Mouse (Mus musculus) hindbrain, postnatal 0 days (tissue): ENCODE measurements around the gene Arhgef5. TPM values are rescaled to one million over a fixed set of nuclear protein-coding genes. Genes with fewer than 3 reads are reported as not detected.

Source experiments
- ATAC-seq: fragments of 200-750 bp; cut with Nextera tagmentation; 2 replicates; pipeline ENCODE4 v1.8.0; 2017; ENCODE audit warnings: mild to moderate bottlenecking, moderate TSS enrichment, moderate library complexity
- DNase-seq: peaks from one replicate; pipeline ENCODE4 v3.0.0-alpha.2; 2015; ENCODE audit warnings: low spot score
- H3K27ac ChIP-seq: fragments of 300-500 bp; sonication (generic); 2 replicates; pipeline ENCODE4 v1.5.1; 2014; ENCODE audit warnings: mild to moderate bottlenecking
- H3K27me3 ChIP-seq: fragments of 300-500 bp; sonication (generic); 2 replicates; pipeline ENCODE4 v1.6.1; 2014; ENCODE audit warnings: low read length, mixed read lengths; ENCODE audit not compliant: insufficient read depth
- H3K36me3 ChIP-seq: fragments of 300-500 bp; sonication (generic); 2 replicates; pipeline ENCODE4 v1.6.1; 2014; ENCODE audit warnings: low read length, mixed read lengths; ENCODE audit not compliant: insufficient read depth
- H3K4me1 ChIP-seq: fragments of 300-500 bp; sonication (generic); 2 replicates; pipeline ENCODE4 v1.6.1; 2014; ENCODE audit warnings: antibody characterized with exemption, low read length, mixed read lengths; ENCODE audit not compliant: insufficient read depth
- H3K4me2 ChIP-seq: fragments of 300-500 bp; sonication (generic); 2 replicates; pipeline ENCODE4 v1.6.1; 2014; ENCODE audit warnings: low read depth, mild to moderate bottlenecking, low read length, moderate library complexity, mixed read lengths
- H3K4me3 ChIP-seq: fragments of 300-500 bp; sonication (generic); 2 replicates; pipeline ENCODE4 v1.5.1; 2014; ENCODE audit warnings: low read length
- H3K9ac ChIP-seq: fragments of 300-500 bp; sonication (generic); replicated peaks from 2 replicates; pipeline ENCODE4 v1.6.1; 2014; ENCODE audit warnings: mild to moderate bottlenecking, low read length, moderate library complexity, mixed read lengths
- H3K9me3 ChIP-seq: fragments of 300-500 bp; sonication (generic); 2 replicates; pipeline ENCODE4 v1.6.1; 2016; ENCODE audit warnings: low read length, mixed read lengths
- CTCF ChIP-seq: IDR thresholded peaks from 2 replicates; pipeline ENCODE4 v1.5.1; 2016; ENCODE audit warnings: antibody characterized with exemption, control low read depth, low read depth
- WGBS: fragments of 180-500 bp; shearing (Covaris S2); extraction: QIAGEN DNeasy Blood & Tissue Kit; methylation state at CpG from one replicate; pipeline ENCODE4 v1.1.7; 2014; 5-methylcytosine and 5-hydroxymethylcytosine counted together
- polyA plus RNA-seq: library from polyadenylated mRNA; unstranded; fragments of >200 nt; fragmentation: Nextera tagmentation; extraction: Ambion mirVana; gene quantifications from 2 replicates; pipeline ENCODE4 v1.2.1, GENCODE M21; 2015
- total RNA-seq: library from RNA; depleted of rRNA; stranded (reverse); fragments of >200 nt; gene quantifications from 2 replicates; pipeline ENCODE4 v1.2.3, GENCODE M21; 2014

Arhgef5 gene
- total and polyA plus RNA-seq, 2 experiments from 2014 or later: 1.8 to 6.2 TPM

DNA sequence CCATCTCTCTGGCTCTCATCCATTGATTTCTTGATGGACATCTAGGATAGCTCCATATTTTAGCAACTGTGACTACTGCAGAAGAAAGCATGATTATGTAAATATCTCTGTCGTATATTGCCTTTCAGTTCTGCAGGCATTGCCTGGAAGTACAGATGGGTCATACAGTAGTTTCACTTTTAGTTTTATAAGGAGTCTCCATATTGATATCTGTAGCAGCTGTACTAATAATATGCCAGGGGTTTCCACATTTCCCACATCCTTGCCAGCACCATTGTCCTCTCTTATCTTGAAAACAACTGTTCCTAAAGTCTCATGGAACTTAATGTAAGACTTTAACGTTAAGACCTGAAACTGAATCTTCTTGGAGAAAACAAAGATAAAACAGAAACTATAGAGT, 4.6 kb upstream of the Arhgef5 start:
- Histone ChIP-seq H3K27ac (no peak overlapping the region), H3K27me3 (peaks cover 3% of the 10 kb centered on the region; the same call in 1 of the 2 replicates), H3K4me3 (no peak overlapping the region), H3K4me1 (no peaks in the 10 kb centered on the region), H3K36me3 (no peaks in the 10 kb centered on the region), H3K9ac (no peak overlapping the region), H3K9me3 (no peaks in the 10 kb centered on the region), H3K4me2 (no peak overlapping the region)
- DNase-seq (no peak), ATAC-seq (no peak)
- TF ChIP-seq CTCF: no peak
- 62% methylated on average over 2 of the region's 2 CpGs for WGBS

GRCm38 (mm10) chr6:43266356-43266755, 974 bp downstream of the Arhgef5 start:
- ATAC-seq (0 out of 2 replicates have a peak, but pooled peaks have one; percentile 40), DNase-seq (peak; percentile 1)
- H3K9me3 ChIP-seq: no peaks in the 10 kb centered on the region
- peak overlapping the region; percentile 47 for H3K4me3 ChIP-seq
- H3K27me3 ChIP-seq: peaks cover 9% of the 10 kb centered on the region; the same call in 1 of the 2 replicates
- no peaks in the 10 kb centered on the region for H3K4me1 ChIP-seq
- WGBS: 20% methylated on average over 8 of the region's 8 CpGs
- TF ChIP-seq CTCF: peak; percentile 19; the same call in 1 of the 2 replicates
- 0 out of 2 replicates have a peak overlapping the region, but pooled peaks have one; percentile 53 for H3K9ac ChIP-seq
- peak overlapping the region; percentile 82 for H3K4me2 ChIP-seq
- peak overlapping the region; percentile 17; the same call in 1 of the 2 replicates for H3K27ac ChIP-seq
- H3K36me3 ChIP-seq: no peaks in the 10 kb centered on the region

DNA sequence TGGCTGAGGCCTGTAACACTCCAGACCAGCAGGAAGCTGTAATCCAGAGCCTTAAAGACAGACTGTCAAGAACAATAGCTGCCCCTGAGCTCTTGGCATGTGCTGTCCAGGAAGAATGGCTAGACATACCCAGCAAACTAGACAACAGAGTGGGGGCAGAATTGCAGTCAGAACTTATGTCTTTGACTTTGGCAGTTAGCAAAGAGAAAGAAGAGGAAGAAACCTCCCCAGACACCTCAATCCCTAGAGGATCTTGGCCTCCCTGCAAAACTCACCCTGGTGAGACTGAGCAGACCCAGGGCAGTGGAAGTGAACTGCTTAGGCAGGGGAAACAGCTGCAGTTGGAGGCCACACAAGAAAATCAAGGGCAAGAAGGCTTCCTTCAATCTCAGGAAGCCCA, 7.2 kb downstream of the Arhgef5 start:
- ATAC-seq (no peak), DNase-seq (no peak)
- Histone ChIP-seq H3K9ac (no peak overlapping the region), H3K27me3 (no peaks in the 10 kb centered on the region), H3K9me3 (no peaks in the 10 kb centered on the region), H3K4me3 (no peak overlapping the region), H3K4me1 (no peaks in the 10 kb centered on the region), H3K27ac (no peak overlapping the region), H3K36me3 (no peaks in the 10 kb centered on the region), H3K4me2 (no peak overlapping the region)
- TF ChIP-seq CTCF: no peak

DNA sequence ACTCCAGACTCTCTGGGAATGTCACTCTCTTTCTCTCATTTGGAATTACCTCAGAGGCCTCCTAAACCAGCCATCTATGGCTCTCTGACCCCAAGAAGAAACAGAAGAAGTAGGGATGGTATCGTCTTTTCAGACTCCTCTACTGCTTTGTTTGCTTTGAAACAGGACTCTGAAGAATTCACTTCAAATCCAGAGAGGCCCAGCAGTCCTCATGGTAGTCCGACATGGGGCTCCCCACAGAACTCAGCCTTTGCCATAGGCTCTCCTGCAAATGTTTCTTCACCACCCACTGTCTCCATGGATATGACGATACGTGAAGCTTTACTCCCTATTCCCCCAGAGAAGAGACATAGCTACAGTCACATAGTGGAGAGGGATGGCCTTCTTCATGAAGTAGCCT, 8.7 kb downstream of the Arhgef5 start:
- Histone ChIP-seq H3K4me1 (no peaks in the 10 kb centered on the region), H3K36me3 (no peaks in the 10 kb centered on the region), H3K27ac (no peak overlapping the region), H3K9ac (no peak overlapping the region), H3K27me3 (no peaks in the 10 kb centered on the region), H3K9me3 (no peaks in the 10 kb centered on the region), H3K4me2 (no peak overlapping the region), H3K4me3 (no peak overlapping the region)
- 85% methylated on average over 4 of the region's 4 CpGs for WGBS
- DNase-seq (no peak), ATAC-seq (no peak)
- no peak for TF ChIP-seq CTCF

DNA sequence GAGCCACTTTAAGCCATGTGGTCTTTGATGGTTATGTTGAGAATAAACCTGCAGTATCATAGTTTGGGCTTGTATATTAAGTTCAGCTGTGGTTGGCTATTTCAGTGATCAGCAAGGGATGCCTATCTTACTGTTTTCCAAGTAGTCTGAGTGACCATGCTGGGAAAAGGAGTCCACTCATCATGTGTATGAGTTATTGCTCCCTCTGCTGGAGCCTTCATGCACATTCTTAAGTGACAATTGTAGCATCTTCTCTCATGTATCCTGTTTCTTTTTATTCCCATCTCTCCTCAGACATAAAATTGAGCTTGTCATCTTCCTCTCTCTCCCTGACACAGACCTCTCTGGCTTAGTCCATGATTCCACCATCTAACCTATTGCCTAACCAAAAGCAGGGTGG, 12.9 kb downstream of the Arhgef5 start:
- peak; percentile 32 for DNase-seq
- no peaks in the 10 kb centered on the region for H3K36me3 ChIP-seq
- H3K4me3 ChIP-seq: no peak overlapping the region
- TF ChIP-seq CTCF: peak; percentile 59
- H3K9ac ChIP-seq: no peak overlapping the region
- no peaks in the 10 kb centered on the region for H3K4me1 ChIP-seq
- H3K27me3 ChIP-seq: no peaks in the 10 kb centered on the region
- no peak overlapping the region for H3K27ac ChIP-seq
- no peaks in the 10 kb centered on the region for H3K9me3 ChIP-seq
- no peak for ATAC-seq
- H3K4me2 ChIP-seq: no peak overlapping the region

DNA sequence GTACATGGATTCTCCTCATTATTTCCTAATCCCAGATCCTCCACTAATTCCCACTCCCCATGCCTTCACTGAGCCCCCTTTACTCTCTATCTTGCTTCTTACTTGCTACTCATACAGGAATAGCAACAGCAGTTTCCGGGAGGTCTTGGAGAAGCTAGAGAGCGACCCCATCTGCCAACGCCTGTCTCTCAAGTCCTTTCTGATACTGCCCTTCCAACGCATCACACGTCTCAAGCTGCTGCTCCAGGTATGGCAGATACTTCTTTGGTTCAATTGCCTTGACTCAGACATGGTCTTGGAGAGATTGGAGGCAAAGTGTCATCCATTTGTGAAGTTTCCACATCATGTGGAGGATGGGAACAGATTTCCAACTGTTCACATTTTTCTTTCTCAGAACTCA, 15.1 kb downstream of the Arhgef5 start:
- no peak overlapping the region for H3K4me2 ChIP-seq
- WGBS: 95% methylated on average over 5 of the region's 5 CpGs
- no peak for DNase-seq

DNA sequence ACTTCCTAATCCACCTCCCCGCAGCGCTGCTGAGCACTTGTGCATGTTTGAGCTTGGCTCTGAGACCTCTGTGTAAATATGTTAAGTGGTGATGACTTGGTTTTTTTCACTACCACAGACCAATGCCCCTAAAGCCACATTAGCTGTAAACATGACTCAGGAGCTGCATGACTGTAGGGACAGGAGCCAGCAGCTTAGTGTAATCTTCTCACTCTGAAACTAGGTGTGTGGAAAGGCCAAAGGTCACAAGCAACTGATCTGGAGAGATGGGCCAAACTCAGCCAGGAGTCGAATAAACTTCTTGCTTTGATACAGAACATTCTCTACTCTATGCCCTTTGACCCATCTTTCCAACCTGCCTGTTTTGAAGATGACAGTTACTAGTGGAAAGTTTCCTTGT, 26.7 kb downstream of the Arhgef5 start:
- H3K4me3 ChIP-seq: no peak overlapping the region
- ATAC-seq (no peak), DNase-seq (no peak)
- no peaks in the 10 kb centered on the region for H3K9me3 ChIP-seq
- H3K27ac ChIP-seq: no peak overlapping the region
- no peak overlapping the region for H3K4me2 ChIP-seq
- no peaks in the 10 kb centered on the region for H3K27me3 ChIP-seq
- H3K36me3 ChIP-seq: no peaks in the 10 kb centered on the region
- TF ChIP-seq CTCF: no peak
- 72% methylated on average over 3 of the region's 3 CpGs for WGBS
- H3K9ac ChIP-seq: no peak overlapping the region
- H3K4me1 ChIP-seq: no peaks in the 10 kb centered on the region

More for the DNA sequence above, 15.1 kb downstream of the Arhgef5 start:
- Histone ChIP-seq H3K9ac (no peak overlapping the region), H3K9me3 (no peaks in the 10 kb centered on the region), H3K4me1 (no peaks in the 10 kb centered on the region), H3K27me3 (no peaks in the 10 kb centered on the region), H3K27ac (no peak overlapping the region), H3K36me3 (no peaks in the 10 kb centered on the region), H3K4me3 (no peak overlapping the region)
- no peak for TF ChIP-seq CTCF
- no peak for ATAC-seq
